Mouse (Mus musculus) E14TG2a.4 (cell line): ENCODE results near the gene Tmem44.

Source experiments
- CTCF ChIP-seq: conservative IDR thresholded peaks from 2 replicates; pipeline ENCODE4 v1.5.1; 2014; ENCODE audit warnings: low read length
- NANOG ChIP-seq: IDR thresholded peaks from 2 replicates; pipeline ENCODE4 v1.6.1; 2014; ENCODE audit warnings: borderline replicate concordance, low read length, mixed read lengths

DNA sequence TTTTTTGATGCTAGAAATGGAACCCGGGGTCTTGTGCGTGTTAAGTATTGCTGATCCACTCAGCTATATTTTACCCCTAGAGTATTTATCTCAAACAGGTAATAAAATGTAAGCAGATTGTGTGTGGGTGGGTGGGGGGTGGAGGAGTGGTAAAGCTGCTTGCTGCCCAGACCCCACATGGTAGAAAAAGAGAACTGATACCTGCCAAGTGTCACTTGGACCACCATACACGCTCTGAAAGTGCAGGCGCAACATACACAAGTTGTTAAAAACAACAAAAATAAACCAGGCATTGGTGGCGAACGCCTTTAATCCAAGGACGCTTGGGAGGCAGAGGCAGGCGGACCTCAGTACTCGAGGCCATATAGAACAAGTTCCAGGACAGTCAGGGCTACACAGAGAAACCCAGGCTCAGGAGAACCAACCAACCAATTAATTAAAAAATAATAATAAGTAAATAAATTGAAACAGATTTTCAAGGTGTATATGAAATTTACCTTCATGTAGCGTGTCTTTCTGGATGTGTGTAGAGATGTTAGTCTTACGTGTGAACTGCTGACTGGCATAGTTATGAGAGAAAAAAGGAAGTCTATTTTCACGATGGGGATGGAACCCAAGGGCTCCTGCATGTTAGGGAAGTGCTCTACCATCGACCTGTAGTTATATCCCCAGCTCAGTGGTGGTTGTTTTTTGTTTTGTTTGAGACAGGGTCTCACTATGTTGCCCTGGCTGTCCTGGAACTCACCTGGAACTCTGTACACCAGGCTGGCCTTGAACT is 38.9 kb downstream of the Tmem44 start:
- TF ChIP-seq CTCF (no peak), NANOG (no peak)
